Mouse (Mus musculus) G1E (cell line): Measurements from ENCODE around the gene Lifr. TPM values are rescaled to one million over a fixed set of nuclear protein-coding genes. Genes with fewer than 3 reads are reported as not detected.

Experiments
- ATAC-seq: 2 replicates; pipeline ENCODE4 v1.8.0; 2016; ENCODE audit warnings: mild to moderate bottlenecking; ENCODE audit not compliant: insufficient number of reproducible peaks, poor library complexity, low FRiP score, severe bottlenecking; ENCODE audit errors: extremely low read depth
- DNase-seq: peaks from one replicate; pipeline ENCODE4 v3.0.0; 2012; ENCODE audit warnings: low spot score
- H3K27me3 ChIP-seq: 2 replicates; pipeline ENCODE4 v1.6.1; 2012; ENCODE audit warnings: mild to moderate bottlenecking, low read length, inconsistent platforms; ENCODE audit not compliant: insufficient read depth
- H3K36me3 ChIP-seq: replicated peaks from 2 replicates; pipeline ENCODE3; 2012; ENCODE audit warnings: mild to moderate bottlenecking, inconsistent platforms
- H3K4me1 ChIP-seq: 2 replicates; pipeline ENCODE4 v1.6.1; 2012; ENCODE audit warnings: low read depth, low read length, inconsistent platforms, mixed read lengths; ENCODE audit not compliant: insufficient read depth
- H3K4me3 ChIP-seq: 2 replicates; pipeline ENCODE4 v1.5.1; 2012; ENCODE audit warnings: low read depth, mild to moderate bottlenecking, inconsistent platforms, low read length, moderate library complexity, mixed read lengths
- H3K9me3 ChIP-seq: replicated peaks from 2 replicates; pipeline ENCODE4 v1.6.1; 2012; ENCODE audit warnings: inconsistent platforms
- CTCF ChIP-seq: IDR thresholded peaks from 2 replicates; pipeline ENCODE4 v1.5.1; 2012; ENCODE audit warnings: low read depth, low read length, inconsistent platforms, mixed read lengths
- GATA1 ChIP-seq: IDR thresholded peaks from 2 replicates; pipeline ENCODE4 v1.6.1; 2012; ENCODE audit warnings: borderline replicate concordance, low read length, inconsistent platforms, mixed read lengths
- GATA2 ChIP-seq: IDR thresholded peaks from 2 replicates; pipeline ENCODE4 v1.6.1; 2012; ENCODE audit warnings: low read depth, low read length, inconsistent platforms, borderline replicate concordance
- POLR2AphosphoS5 ChIP-seq: IDR thresholded peaks from 2 replicates; pipeline ENCODE4 v1.6.1; 2012; ENCODE audit warnings: low read depth, low read length, inconsistent platforms; ENCODE audit not compliant: insufficient replicate concordance
- TAL1 ChIP-seq: conservative IDR thresholded peaks from 2 replicates; pipeline ENCODE4 v1.6.1; 2012; ENCODE audit warnings: low read depth, low read length, inconsistent platforms, mixed read lengths
- polyA plus RNA-seq: library from polyadenylated mRNA; stranded (reverse); fragments of >175 nt; gene quantifications from 2 replicates; pipeline ENCODE4 v1.2.3, GENCODE M21; 2012
- total RNA-seq, 2 experiments: library from RNA; stranded (forward) in 1 of 2; stranded (reverse) in 1 of 2; fragments of 200-1000 nt in 1 of 2; fragments of >200 nt in 1 of 2; fragmentation: Nextera tagmentation in 1 of 2; gene quantifications; 2 replicates each; pipeline ENCODE4 v1.2.3; 2014 to 2017

Gene Lifr
- total and polyA plus RNA-seq, 3 experiments: 0.11 TPM; not detected in 2

- Histone ChIP-seq H3K4me1 (no peaks in the 10 kb centered on the region), H3K9me3 (no peaks in the 10 kb centered on the region), H3K4me3 (no peak overlapping the region), H3K36me3 (no peaks in the 10 kb centered on the region), H3K27me3 (peaks cover 35% of the 10 kb centered on the region)
- no peak for ATAC-seq
- TF ChIP-seq GATA1: no peak
- no peak for TF ChIP-seq GATA2
- TF ChIP-seq TAL1: no peak
- no peak for TF ChIP-seq POLR2AphosphoS5
- TF ChIP-seq CTCF: no peak
- DNase-seq: no peak
Measured at GRCm38 (mm10) chr15:7206110-7206509, 115.7 kb downstream of the Lifr start.

GRCm38 (mm10) chr15:7207292-7207691, 116.9 kb downstream of the Lifr start:
- no peaks in the 10 kb centered on the region for H3K36me3 ChIP-seq
- TF ChIP-seq POLR2AphosphoS5: no peak
- TF ChIP-seq GATA2: no peak
- TF ChIP-seq TAL1: no peak
- no peak for TF ChIP-seq GATA1
- no peak for TF ChIP-seq CTCF
- no peaks in the 10 kb centered on the region for H3K9me3 ChIP-seq
- ATAC-seq (no peak), DNase-seq (no peak)
- peaks cover 39% of the 10 kb centered on the region for H3K27me3 ChIP-seq
- no peaks in the 10 kb centered on the region for H3K4me1 ChIP-seq
- no peak overlapping the region for H3K4me3 ChIP-seq

GRCm38 (mm10) chr15:7208180-7208579, 117.8 kb downstream of the Lifr start:
- Histone ChIP-seq H3K36me3 (no peaks in the 10 kb centered on the region), H3K27me3 (peaks cover 42% of the 10 kb centered on the region), H3K9me3 (no peaks in the 10 kb centered on the region), H3K4me3 (no peak overlapping the region), H3K4me1 (no peaks in the 10 kb centered on the region)
- ATAC-seq: no peak
- no peak for TF ChIP-seq GATA2
- no peak for TF ChIP-seq TAL1
- no peak for TF ChIP-seq POLR2AphosphoS5
- TF ChIP-seq GATA1: no peak
- no peak for TF ChIP-seq CTCF
- DNase-seq: no peak

- Histone ChIP-seq H3K27me3 (peaks cover 47% of the 10 kb centered on the region), H3K4me3 (no peak overlapping the region), H3K9me3 (no peaks in the 10 kb centered on the region), H3K4me1 (peaks cover 10% of the 10 kb centered on the region), H3K36me3 (no peaks in the 10 kb centered on the region)
- TF ChIP-seq TAL1 (no peak), POLR2AphosphoS5 (no peak), GATA2 (no peak), GATA1 (no peak), CTCF (no peak)
- no peak for DNase-seq
- no peak for ATAC-seq
Measured at GRCm38 (mm10) chr15:7213683-7214082, 123.3 kb downstream of the Lifr start.

GRCm38 (mm10) chr15:7215845-7216244, 125.4 kb downstream of the Lifr start:
- no peak for DNase-seq

GRCm38 (mm10) chr15:7216581-7217272, 126.3 kb downstream of the Lifr start:
- H3K9me3 ChIP-seq: no peaks in the 10 kb centered on the region
- no peak for TF ChIP-seq GATA1
- TF ChIP-seq TAL1: no peak
- TF ChIP-seq POLR2AphosphoS5: no peak
- no peak for TF ChIP-seq CTCF
- TF ChIP-seq GATA2: no peak
- peak; percentile 33 for DNase-seq
- peak; percentile 91 for ATAC-seq
- H3K27me3 ChIP-seq: peaks cover 69% of the 10 kb centered on the region
- H3K36me3 ChIP-seq: no peaks in the 10 kb centered on the region
- H3K4me3 ChIP-seq: no peak overlapping the region; the same call in 1 of the 2 replicates
- peaks cover 10% of the 10 kb centered on the region for H3K4me1 ChIP-seq

More at GRCm38 (mm10) chr15:7215845-7216244, 125.4 kb downstream of the Lifr start:
- H3K36me3 ChIP-seq: no peaks in the 10 kb centered on the region
- H3K9me3 ChIP-seq: no peaks in the 10 kb centered on the region
- H3K27me3 ChIP-seq: peaks cover 63% of the 10 kb centered on the region
- H3K4me1 ChIP-seq: peaks cover 10% of the 10 kb centered on the region
- H3K4me3 ChIP-seq: no peak overlapping the region
- TF ChIP-seq GATA1 (no peak), CTCF (no peak), GATA2 (no peak), POLR2AphosphoS5 (no peak), TAL1 (no peak)
- ATAC-seq: no peak

GRCm38 (mm10) chr15:7217273-7217598, 126.8 kb downstream of the Lifr start:
- H3K4me1 ChIP-seq: peaks cover 10% of the 10 kb centered on the region
- H3K36me3 ChIP-seq: no peaks in the 10 kb centered on the region
- H3K9me3 ChIP-seq: no peaks in the 10 kb centered on the region
- H3K27me3 ChIP-seq: peaks cover 69% of the 10 kb centered on the region
- no peak overlapping the region; the same call in 1 of the 2 replicates for H3K4me3 ChIP-seq
- TF ChIP-seq TAL1 (no peak), CTCF (no peak), GATA2 (no peak), GATA1 (no peak), POLR2AphosphoS5 (no peak)
- no peak for ATAC-seq
- no peak for DNase-seq
